Mouse (Mus musculus) forebrain, embryonic 11.5 days (tissue): ENCODE data around the gene Rec114. TPM values are rescaled to one million over a fixed set of nuclear protein-coding genes. Genes with fewer than 3 reads are reported as not detected.

ENCODE experiments used
- ATAC-seq: fragments of 200-750 bp; cut with Nextera tagmentation; replicated peaks from 2 replicates; pipeline ENCODE4 v1.8.0; 2017; ENCODE audit warnings: moderate TSS enrichment; ENCODE audit not compliant: low FRiP score
- DNase-seq: peaks from one replicate; pipeline ENCODE4 v3.0.0-alpha.2; 2017; ENCODE audit warnings: low spot score
- H3K27ac ChIP-seq: fragments of 300-500 bp; sonication (generic); 2 replicates; pipeline ENCODE4 v1.5.1; 2014; ENCODE audit warnings: low read depth, low read length
- H3K27me3 ChIP-seq: fragments of 300-500 bp; sonication (generic); 2 replicates; pipeline ENCODE4 v1.6.1; 2014; ENCODE audit warnings: mild to moderate bottlenecking, low read length, mixed read lengths; ENCODE audit not compliant: control insufficient read depth, insufficient read depth
- H3K36me3 ChIP-seq: fragments of 300-500 bp; sonication (generic); 2 replicates; pipeline ENCODE4 v1.6.1; 2014; ENCODE audit warnings: mild to moderate bottlenecking, low read length, moderate library complexity, mixed read lengths; ENCODE audit not compliant: control insufficient read depth, insufficient read depth
- H3K4me1 ChIP-seq: fragments of 300-500 bp; sonication (generic); replicated peaks from 2 replicates; pipeline ENCODE4 v1.6.1; 2014; ENCODE audit warnings: low read length, mixed read lengths; ENCODE audit not compliant: control insufficient read depth, insufficient read depth
- H3K4me2 ChIP-seq: fragments of 300-500 bp; sonication (generic); 2 replicates; pipeline ENCODE4 v1.6.1; 2014; ENCODE audit warnings: low read depth, mild to moderate bottlenecking, low read length, moderate library complexity, mixed read lengths; ENCODE audit not compliant: severe bottlenecking
- H3K4me3 ChIP-seq: fragments of 300-500 bp; sonication (generic); 2 replicates; pipeline ENCODE4 v1.5.1; 2014; ENCODE audit warnings: low read depth, low read length
- H3K9ac ChIP-seq: fragments of 300-500 bp; sonication (generic); 2 replicates; pipeline ENCODE4 v1.6.1; 2014; ENCODE audit warnings: low read length
- H3K9me3 ChIP-seq: fragments of 300-500 bp; sonication (generic); 2 replicates; pipeline ENCODE4 v1.6.1; 2016; ENCODE audit warnings: low read length, mixed read lengths; ENCODE audit not compliant: control insufficient read depth
- WGBS: fragments of 180-500 bp; shearing (Covaris S2); extraction: QIAGEN DNeasy Blood & Tissue Kit; methylation state at CpG from one replicate; pipeline ENCODE4 v1.1.7; 2014; 5-methylcytosine and 5-hydroxymethylcytosine counted together
- polyA plus RNA-seq: library from polyadenylated mRNA; unstranded; fragments of >200 nt; fragmentation: Nextera tagmentation; extraction: Ambion mirVana; gene quantifications from 2 replicates; pipeline ENCODE4 v1.2.1, GENCODE M21; 2014

The Rec114 gene
- polyA plus RNA-seq, 1 experiment from 2014 or later, result 2.0 TPM

DNA sequence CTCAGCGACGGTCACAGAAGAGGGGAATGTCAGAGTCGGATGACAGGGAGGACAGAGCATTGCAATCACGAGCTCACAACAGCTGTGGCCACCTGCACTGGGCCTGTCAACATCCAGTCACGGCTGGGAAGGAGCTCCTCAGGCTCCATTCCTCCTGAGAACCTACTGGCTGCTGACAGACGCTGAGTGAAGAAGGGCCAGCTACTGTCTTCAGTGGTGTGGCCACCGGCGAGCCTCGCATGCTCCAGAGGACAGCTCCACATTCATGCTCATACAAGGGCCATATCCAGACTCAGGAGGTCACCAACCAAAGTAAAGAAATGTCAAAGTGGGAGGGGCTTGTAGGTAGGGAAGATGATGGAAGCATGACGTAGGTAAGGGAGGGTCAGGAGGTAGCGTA is 36.0 kb downstream of the Rec114 start:
- WGBS, result 87% methylated on average over 11 of the region's 11 CpGs
- ATAC-seq, result no peak

DNA sequence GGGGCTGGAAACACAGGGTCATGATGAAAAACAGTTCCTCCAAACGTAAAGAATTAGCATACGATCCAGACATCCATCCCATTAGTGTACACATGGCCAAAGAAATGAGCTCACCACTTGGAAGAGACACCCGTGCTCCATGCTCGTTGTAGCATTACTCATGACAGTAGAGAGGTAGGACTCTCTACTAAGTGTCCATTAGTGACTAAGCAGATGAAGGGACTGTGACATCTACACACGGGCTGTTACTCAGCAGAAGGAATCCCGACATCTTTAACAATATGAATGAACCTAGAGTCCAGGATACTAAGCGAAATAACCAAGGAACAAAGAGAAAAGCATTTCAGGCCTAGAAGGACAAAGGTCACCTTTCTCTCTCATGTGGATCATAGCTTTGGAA is 37.7 kb downstream of the Rec114 start:
- no peak for ATAC-seq
- 87% methylated on average over 7 of the region's 7 CpGs for WGBS
- no peak for DNase-seq

More for the DNA sequence above, 36.0 kb downstream of the Rec114 start:
- H3K9ac ChIP-seq, result no peak overlapping the region
- H3K36me3 ChIP-seq, result no peaks in the 10 kb centered on the region
- no peak overlapping the region for H3K4me2 ChIP-seq
- H3K27me3 ChIP-seq, result no peaks in the 10 kb centered on the region
- H3K9me3 ChIP-seq, result no peaks in the 10 kb centered on the region
- H3K4me3 ChIP-seq, result no peak overlapping the region
- DNase-seq, result no peak
- H3K4me1 ChIP-seq, result no peaks in the 10 kb centered on the region
- no peak overlapping the region for H3K27ac ChIP-seq

DNA sequence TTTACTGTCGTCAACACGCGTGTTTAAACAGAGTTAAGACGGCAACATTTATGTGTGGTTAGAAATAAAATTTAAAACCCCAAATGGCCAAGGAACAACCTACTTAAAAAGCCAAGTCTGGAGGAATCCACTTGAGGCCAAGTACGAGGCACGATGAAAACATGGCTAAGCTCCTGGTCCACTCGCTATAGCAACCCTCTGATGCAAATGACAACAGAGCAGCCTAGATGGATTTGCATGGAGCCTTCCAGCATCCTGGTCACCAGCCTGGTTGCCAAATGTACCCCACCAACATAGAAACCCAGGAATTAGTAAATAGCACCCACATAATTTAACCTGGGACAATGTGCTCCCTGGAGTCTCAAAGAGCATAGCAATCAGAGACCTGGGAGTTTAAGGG is 40.0 kb downstream of the Rec114 start:
- Histone ChIP-seq H3K36me3 (no peaks in the 10 kb centered on the region), H3K27me3 (no peaks in the 10 kb centered on the region), H3K27ac (no peak overlapping the region), H3K4me1 (no peaks in the 10 kb centered on the region), H3K4me2 (no peak overlapping the region), H3K9ac (no peak overlapping the region), H3K9me3 (no peaks in the 10 kb centered on the region), H3K4me3 (no peak overlapping the region)
- DNase-seq (no peak), ATAC-seq (no peak)
- 88% methylated on average over 7 of the region's 7 CpGs for WGBS

More for the DNA sequence above, 37.7 kb downstream of the Rec114 start:
- H3K4me2 ChIP-seq, result no peak overlapping the region
- no peaks in the 10 kb centered on the region for H3K4me1 ChIP-seq
- no peak overlapping the region for H3K27ac ChIP-seq
- H3K36me3 ChIP-seq, result no peaks in the 10 kb centered on the region
- no peaks in the 10 kb centered on the region for H3K9me3 ChIP-seq
- no peak overlapping the region for H3K4me3 ChIP-seq
- no peak overlapping the region for H3K9ac ChIP-seq
- H3K27me3 ChIP-seq, result no peaks in the 10 kb centered on the region

DNA sequence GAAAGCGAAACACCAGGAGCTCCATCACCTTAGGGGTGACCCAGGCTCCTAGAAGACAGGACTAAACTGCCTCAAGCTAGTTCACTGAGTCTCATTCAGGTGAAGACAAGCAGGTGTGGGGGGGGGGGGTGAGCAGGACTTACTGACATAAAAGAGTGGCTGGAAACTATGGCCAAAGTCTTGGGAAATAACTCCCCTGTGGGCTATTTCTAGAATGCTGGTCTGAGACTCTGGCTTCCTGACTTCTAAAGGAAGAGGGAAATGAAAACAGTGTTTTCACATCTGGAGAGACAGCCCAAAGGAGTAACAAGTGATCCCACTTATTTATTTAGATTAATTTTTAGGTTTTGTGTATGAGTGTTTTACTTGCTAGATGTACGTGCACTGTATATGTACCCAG is 42.0 kb downstream of the Rec114 start:
- Histone ChIP-seq H3K27me3 (no peaks in the 10 kb centered on the region), H3K36me3 (no peaks in the 10 kb centered on the region), H3K9ac (no peak overlapping the region), H3K4me2 (no peak overlapping the region), H3K9me3 (no peaks in the 10 kb centered on the region), H3K27ac (no peak overlapping the region), H3K4me3 (no peak overlapping the region), H3K4me1 (no peaks in the 10 kb centered on the region)
- DNase-seq, result no peak
- WGBS, result 94% methylated on average over 2 of the region's 2 CpGs
- no peak for ATAC-seq

DNA sequence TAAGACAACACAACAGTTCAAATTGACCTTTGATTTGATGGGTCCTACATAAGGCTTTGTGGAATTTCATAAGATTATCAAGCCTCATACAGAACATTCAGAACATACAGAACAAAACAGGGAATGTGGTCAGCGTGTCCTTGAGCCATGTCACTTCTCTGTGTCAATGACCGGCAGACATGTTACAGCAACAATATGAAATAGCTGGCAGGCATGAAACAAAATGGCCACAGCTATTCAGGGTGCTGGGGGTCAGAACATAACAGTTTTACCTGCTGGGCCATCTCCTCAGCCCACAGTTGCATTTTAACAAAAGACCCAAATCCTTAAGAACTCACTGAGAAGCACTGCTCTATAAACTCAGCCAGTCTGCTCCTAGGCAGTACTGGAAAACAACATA is 45.3 kb downstream of the Rec114 start:
- 96% methylated on average over 2 of the region's 2 CpGs for WGBS
- Histone ChIP-seq H3K4me1 (no peaks in the 10 kb centered on the region), H3K4me2 (no peak overlapping the region), H3K27me3 (no peaks in the 10 kb centered on the region), H3K4me3 (no peak overlapping the region), H3K27ac (no peak overlapping the region), H3K36me3 (no peaks in the 10 kb centered on the region), H3K9ac (no peak overlapping the region), H3K9me3 (no peaks in the 10 kb centered on the region)
- ATAC-seq, result no peak
- no peak for DNase-seq

DNA sequence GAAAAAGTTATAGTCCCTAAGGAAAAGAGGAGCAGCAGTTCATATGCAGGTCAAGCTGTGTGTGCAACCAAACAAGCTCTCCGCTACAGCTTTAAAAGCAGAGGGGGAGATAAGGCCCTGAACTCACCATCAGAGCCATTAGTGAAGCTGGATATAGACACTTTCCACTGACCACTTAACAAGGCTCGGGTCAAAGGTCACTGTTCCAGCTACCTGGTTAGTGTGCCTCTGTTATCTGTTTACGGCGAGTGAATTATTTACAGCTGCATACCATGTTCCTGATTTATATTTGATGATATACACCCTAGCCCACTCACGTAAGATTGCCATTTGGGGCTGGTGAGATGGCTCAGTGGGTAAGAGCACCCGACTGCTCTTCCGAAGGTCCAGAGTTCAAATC is 52.3 kb downstream of the Rec114 start:
- Histone ChIP-seq H3K36me3 (no peaks in the 10 kb centered on the region), H3K9me3 (no peaks in the 10 kb centered on the region), H3K27ac (no peak overlapping the region), H3K27me3 (no peaks in the 10 kb centered on the region), H3K4me2 (no peak overlapping the region), H3K9ac (no peak overlapping the region), H3K4me3 (no peak overlapping the region), H3K4me1 (no peaks in the 10 kb centered on the region)
- WGBS, result 95% methylated on average over 7 of the region's 7 CpGs
- DNase-seq (no peak), ATAC-seq (no peak)

DNA sequence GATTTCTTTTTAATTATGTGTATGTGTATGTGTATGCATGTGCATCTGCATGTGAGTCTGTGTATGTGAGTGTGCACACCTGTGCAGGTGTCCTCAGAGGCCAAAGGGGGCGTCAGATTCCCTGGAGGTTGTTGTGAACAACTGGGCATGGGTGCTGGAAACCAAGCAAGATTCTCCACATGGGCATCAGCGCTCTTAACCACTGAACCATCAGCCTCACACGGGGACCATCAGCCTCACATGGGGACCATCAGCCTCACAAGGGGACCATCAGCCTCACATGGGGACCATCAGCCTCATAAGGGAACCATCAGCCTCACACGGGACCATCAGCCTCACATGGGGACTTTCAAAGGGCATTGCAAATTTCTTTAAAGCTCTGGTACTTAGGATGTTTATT is 53.1 kb downstream of the Rec114 start:
- ATAC-seq (no peak), DNase-seq (no peak)
- H3K27me3 ChIP-seq, result no peaks in the 10 kb centered on the region
- no peaks in the 10 kb centered on the region for H3K4me1 ChIP-seq
- no peak overlapping the region for H3K4me2 ChIP-seq
- H3K9me3 ChIP-seq, result no peaks in the 10 kb centered on the region
- H3K36me3 ChIP-seq, result no peaks in the 10 kb centered on the region
- 85% methylated on average over 4 of the region's 4 CpGs for WGBS
- H3K4me3 ChIP-seq, result no peak overlapping the region
- H3K9ac ChIP-seq, result no peak overlapping the region
- H3K27ac ChIP-seq, result no peak overlapping the region

DNA sequence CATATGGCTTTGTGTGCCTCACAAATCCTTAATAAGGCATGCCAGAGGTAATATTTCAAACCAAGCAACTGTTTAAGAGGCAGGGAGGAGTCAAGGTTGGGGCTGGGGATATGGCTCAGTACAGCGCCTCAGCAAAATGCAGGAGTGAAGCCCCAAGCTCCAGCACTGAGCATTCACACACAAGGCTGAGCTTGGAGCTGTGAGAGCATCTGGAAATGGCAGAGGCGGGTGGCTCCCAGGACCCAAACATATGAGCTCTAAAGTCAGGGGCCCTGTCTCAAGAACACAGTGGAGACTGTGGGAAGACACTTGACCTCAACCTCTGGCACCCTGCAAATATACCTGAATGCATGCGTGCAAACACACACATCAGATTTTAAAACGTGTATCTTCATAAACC is 55.7 kb downstream of the Rec114 start:
- H3K4me1 ChIP-seq, result no peaks in the 10 kb centered on the region
- ATAC-seq (no peak), DNase-seq (no peak)
- no peak overlapping the region for H3K4me3 ChIP-seq
- H3K9ac ChIP-seq, result no peak overlapping the region
- H3K27ac ChIP-seq, result no peak overlapping the region
- H3K9me3 ChIP-seq, result no peaks in the 10 kb centered on the region
- 84% methylated on average over 4 of the region's 4 CpGs for WGBS
- no peaks in the 10 kb centered on the region for H3K36me3 ChIP-seq
- no peak overlapping the region for H3K4me2 ChIP-seq
- no peaks in the 10 kb centered on the region for H3K27me3 ChIP-seq

DNA sequence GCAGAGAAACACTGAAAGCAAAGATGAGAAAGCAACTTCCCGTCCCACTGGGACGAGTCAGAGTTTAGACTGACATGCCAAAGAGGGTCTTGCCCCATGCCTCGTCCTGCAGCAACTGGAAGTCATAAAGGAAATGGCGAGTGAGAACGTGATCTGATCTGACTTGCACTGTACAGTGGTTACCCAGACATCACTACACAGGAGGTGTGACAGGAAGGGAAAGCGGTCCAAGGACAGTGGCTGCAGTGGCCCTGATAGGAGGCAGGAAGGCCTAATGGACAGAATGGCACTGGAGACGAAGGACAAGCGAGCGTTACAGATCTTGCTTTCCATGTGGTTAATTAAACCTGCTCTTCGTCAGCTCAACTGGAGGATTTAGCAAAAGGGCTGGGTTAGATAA is 58.5 kb downstream of the Rec114 start:
- Histone ChIP-seq H3K4me3 (no peak overlapping the region), H3K27me3 (no peaks in the 10 kb centered on the region), H3K4me2 (no peak overlapping the region), H3K36me3 (no peaks in the 10 kb centered on the region), H3K9me3 (no peaks in the 10 kb centered on the region), H3K27ac (no peak overlapping the region), H3K4me1 (no peaks in the 10 kb centered on the region), H3K9ac (no peak overlapping the region)
- ATAC-seq (no peak), DNase-seq (no peak)
- whole genome bisulfite sequencing, result 91% methylated on average over 10 of the region's 10 CpGs
